Mouse (Mus musculus) erythroid progenitor cell, adult 5-6 weeks (primary cell): ENCODE data around the gene Tcaim. TPM values are rescaled to one million over a fixed set of nuclear protein-coding genes. Genes with fewer than 3 reads are reported as not detected.
"Not testable (repeated sequence)": the region's sequence is repeated elsewhere in the genome, so short reads cannot be mapped to it uniquely, and the experiment has no call there.

Source experiments
- ATAC-seq: replicated peaks from 2 replicates; pipeline ENCODE4 v1.8.0; 2016; ENCODE audit warnings: moderate number of reproducible peaks, mild to moderate bottlenecking, moderate TSS enrichment, inconsistent platforms; ENCODE audit not compliant: poor library complexity, low FRiP score, severe bottlenecking
- total RNA-seq, 2 experiments: library from RNA; stranded (forward) in 1 of 2; stranded (reverse) in 1 of 2; fragments of 150-400 nt in 1 of 2; fragments of 186-747, 209-891 nt in 1 of 2; gene quantifications; 2 replicates each; pipeline versions ENCODE4 v1.2.3 to v1.2.4; 2015 to 2017; ENCODE audit warnings: low replicate concordance in 2 of 2

Tcaim gene
- total RNA-seq, 2 experiments from 2014 or later: 1.7 TPM

DNA sequence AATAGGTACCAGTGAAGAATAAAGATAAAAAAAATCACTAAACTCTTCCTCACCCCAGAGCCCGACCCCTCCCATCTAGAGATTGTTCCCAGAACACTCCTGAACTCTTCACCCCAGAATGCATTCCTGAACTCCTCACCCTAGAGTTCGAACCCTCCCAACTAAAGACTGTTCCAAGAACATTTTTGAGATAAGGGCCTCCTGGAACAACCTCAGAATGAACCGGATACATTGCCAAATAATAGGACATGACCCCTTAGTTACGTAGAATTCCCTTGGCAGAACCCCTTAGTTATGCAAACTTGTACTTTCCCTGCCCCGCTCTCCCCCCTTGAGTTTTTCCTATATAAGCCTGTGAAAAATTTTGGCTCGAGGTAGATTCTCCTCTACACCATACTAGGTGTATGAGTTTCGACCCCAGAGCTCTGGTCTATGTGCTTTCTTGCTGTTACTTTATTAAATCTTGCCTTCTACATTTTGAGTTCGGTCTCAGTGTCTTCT, 42.5 kb downstream of the Tcaim start:
- ATAC-seq: not testable (repeated sequence)

DNA sequence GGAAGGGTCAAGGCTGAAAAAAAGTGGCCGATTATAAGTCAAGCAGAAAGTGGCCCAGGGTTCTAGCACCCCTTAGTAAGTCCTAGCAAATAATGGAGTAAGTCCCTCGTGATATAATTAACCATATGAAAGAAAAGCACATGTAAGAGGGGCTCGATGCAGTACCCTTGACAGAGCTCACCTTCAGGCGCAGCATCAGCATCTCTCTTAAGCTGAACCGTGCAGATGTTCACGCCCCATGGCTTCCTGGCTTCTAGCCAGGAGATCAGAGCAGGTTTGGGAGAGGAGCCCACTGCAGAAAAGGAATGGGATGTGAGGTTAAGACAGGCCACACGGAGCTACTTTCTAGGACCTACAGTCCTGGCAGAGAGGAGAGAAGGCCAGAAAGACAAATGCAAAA, 49.2 kb downstream of the Tcaim start:
- no peak for ATAC-seq

- not testable (repeated sequence) for ATAC-seq
These were observed 49.8 kb downstream of the Tcaim start for GRCm38 (mm10) chr9:122855141-122855540.

GRCm38 (mm10) chr9:122855617-122856016, 50.3 kb downstream of the Tcaim start:
- ATAC-seq: no peak

GRCm38 (mm10) chr9:122856716-122857115, 51.4 kb downstream of the Tcaim start:
- no peak for ATAC-seq

DNA sequence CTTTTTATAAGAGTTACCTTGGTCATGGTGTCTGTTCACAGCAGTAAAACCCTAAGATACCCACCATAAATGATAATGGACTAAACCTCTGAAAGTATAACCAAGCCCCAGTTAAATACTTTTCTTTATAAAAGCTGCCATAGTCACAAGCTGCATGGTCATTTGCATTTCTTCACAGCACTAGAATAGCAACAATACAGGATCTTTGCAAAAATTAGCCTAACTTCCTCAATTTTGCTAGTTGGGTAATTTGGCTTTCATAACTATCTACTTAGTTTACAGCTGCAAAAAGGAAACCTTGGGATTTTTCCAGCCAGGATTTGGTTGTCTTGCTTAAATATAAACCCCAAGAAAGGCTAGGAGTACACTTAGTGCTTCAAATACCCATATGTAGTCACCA, 55.4 kb downstream of the Tcaim start:
- ATAC-seq: no peak

DNA sequence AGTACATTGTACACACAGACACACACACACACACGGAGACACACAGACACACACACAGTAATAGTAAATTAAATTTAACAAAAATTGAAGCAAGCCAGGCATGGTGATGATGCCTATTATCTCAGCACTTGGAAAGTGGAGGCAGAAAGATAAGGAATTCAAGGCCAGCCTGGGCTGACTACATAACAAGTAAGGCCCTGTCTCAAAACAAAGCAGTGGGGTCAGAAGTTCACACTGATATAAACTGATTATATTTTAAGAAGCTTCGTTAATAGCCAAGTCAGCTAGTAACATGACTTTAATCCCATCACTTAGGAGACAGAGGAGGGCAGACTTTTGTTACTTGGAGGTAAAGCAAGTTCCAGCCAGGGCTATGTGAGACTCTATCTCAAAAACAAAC, 58.4 kb downstream of the Tcaim start:
- ATAC-seq: no peak

DNA sequence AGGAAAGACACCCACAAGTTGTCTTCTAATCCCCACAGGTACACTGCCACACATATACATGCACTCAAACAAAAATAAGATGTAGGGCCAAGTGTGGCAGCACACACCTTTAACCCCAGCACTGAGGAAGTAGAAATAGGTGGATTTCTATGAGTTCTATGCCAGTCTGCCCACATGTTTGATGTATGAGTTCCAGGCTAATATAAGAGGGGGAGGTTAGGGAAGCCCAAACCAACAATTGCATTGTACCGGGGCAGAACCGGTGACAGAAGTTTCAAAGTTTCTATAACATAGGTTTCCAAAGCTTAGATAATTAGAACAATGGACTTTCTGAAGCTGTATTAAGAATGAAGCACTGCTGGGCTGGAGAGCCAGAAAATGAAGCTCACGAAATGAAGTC, 59.5 kb downstream of the Tcaim start:
- no peak for ATAC-seq

DNA sequence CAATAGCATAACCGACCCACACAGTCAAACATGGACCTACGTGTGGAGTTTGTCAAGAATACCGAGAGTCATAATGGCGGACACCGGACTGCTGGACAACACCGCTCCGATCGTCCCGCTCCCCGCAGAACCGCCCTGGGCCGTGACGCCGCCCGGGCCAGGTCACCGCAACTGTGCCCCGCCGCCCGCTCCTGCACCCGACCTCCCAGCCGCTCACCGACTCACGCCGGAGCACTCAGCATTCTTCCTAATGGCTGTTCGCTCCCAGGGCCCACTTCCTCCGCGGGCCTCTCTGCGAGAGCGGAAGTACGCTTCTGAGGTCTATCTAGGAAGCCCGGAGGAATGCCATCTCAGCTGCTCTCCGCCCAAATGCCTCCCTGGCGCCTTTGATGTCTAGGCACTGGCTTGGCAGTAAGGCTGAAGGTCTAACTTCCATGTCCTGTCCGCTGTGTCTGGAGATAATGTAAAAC, 60.4 kb downstream of the Tcaim start, which contains the start of gene Zfp445:
TSS of gene Zfp445 (minus strand) at position 310 of the 470 bp plus-strand sequence.
- ATAC-seq: peak; percentile 97

GRCm38 (mm10) chr9:122866192-122866591, 60.9 kb downstream of the Tcaim start:
- peak; percentile 22 for ATAC-seq

DNA sequence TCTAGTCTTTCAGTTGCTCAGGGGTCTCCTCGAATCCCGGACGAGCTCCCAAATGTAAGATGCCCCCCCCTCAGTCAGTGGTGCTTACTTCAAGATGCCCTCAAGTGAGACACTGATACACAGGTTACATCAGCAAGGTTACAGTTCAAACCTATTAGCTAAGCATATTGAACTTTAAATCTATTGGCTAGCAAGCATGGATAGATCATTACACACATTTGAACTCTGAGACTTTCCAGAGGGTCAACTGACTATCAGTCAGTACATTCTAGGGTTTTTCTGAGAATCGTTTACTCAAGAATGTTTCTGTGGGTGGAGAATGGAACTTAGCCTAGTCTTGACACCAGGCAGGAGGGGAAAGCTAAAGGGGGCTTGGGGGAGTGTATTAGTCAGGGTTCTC, 67.3 kb downstream of the Tcaim start:
- ATAC-seq: no peak

DNA sequence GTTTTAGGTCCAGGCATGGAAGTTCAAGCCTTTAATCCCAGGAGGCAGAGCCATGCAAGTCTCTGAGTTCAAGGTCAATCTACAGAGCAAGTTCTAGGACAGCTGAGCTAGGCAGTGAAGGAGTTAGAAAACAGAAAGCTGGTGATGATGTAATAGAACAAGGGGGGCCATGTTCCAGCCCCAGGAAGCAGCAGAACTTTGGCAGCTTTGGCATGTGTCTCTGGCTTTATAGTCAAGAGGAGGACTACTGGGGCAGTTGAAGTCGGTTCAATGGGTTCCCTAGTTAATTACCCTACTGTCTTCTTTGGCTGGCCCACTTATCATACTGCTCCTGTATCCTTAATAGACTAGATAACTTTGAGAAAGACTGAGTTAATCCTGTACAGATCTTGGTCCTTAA, 69.3 kb downstream of the Tcaim start:
- no peak for ATAC-seq

DNA sequence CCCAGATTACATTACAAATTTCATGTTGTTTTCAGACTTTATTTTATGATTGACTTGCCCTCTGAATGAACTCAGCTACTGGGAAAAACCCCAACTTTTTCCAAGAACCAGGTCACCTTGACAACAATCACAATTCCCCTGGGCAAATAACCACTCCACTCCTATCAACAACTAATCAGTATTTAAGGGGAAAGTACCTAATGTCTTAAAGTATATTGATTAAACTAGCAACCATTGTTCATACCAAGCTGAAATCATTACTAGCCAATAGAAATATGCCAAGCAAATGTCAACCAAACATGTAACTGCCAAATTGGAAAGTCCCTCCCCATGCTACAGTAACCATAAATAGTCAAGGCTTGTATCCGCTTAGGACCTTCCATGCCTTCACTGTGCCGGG, 69.8 kb downstream of the Tcaim start:
- no peak for ATAC-seq

- ATAC-seq: no peak
These were observed 80.0 kb downstream of the Tcaim start, which contains the start of gene Zkscan7 for GRCm38 (mm10) chr9:122885385-122885784. Gene Zkscan7, plus strand, starts transcription at chr9:122885685.

Other genes with a start within 250 kb of the Tcaim start
- not detected in 2 replicates for gene Topaz1, start 58.2 kb upstream of the Tcaim start, total RNA-seq (2015; ENCODE audit: low replicate concordance)
- 0.13 TPM in 1 of 2 replicates, not detected in the other for gene Topaz1, start 58.2 kb upstream of the Tcaim start, total RNA-seq (2017; ENCODE audit: low replicate concordance)
- gene Gm35549, start 38.5 kb downstream of the Tcaim start, total RNA-seq (2015; ENCODE audit: low replicate concordance): not detected in 2 replicates
- gene Gm35549, start 38.5 kb downstream of the Tcaim start, total RNA-seq (2017; ENCODE audit: low replicate concordance): not detected in 2 replicates
- 13.7 and 36.5 TPM in 2 replicates for gene Zfp445, start 60.5 kb downstream of the Tcaim start, total RNA-seq (2015; ENCODE audit: low replicate concordance)
- 24.8 and 40.7 TPM in 2 replicates for gene Zfp445, start 60.5 kb downstream of the Tcaim start, total RNA-seq (2017; ENCODE audit: low replicate concordance)
- 0.72 TPM in 1 of 2 replicates, not detected in the other for gene Zkscan7, start 80.1 kb downstream of the Tcaim start, total RNA-seq (2015; ENCODE audit: low replicate concordance)
- gene Zkscan7, start 80.1 kb downstream of the Tcaim start, total RNA-seq (2017; ENCODE audit: low replicate concordance): 0.23 and 0.39 TPM in 2 replicates
- gene Zfp105, start 117.5 kb downstream of the Tcaim start, total RNA-seq (2015; ENCODE audit: low replicate concordance): not detected in 2 replicates
- 3.1 TPM in 1 of 2 replicates, not detected in the other for gene Zfp105, start 117.5 kb downstream of the Tcaim start, total RNA-seq (2017; ENCODE audit: low replicate concordance)
- gene 1110059G10Rik, start 145.5 kb downstream of the Tcaim start, total RNA-seq (2015; ENCODE audit: low replicate concordance): 18.4 and 28.5 TPM in 2 replicates
- gene 1110059G10Rik, start 145.5 kb downstream of the Tcaim start, total RNA-seq (2017; ENCODE audit: low replicate concordance): 11.2 and 22.4 TPM in 2 replicates
- 408 and 434 TPM in 2 replicates for gene Kif15, start 145.5 kb downstream of the Tcaim start, total RNA-seq (2015; ENCODE audit: low replicate concordance)
- gene Kif15, start 145.5 kb downstream of the Tcaim start, total RNA-seq (2017; ENCODE audit: low replicate concordance): 484 and 1,059 TPM in 2 replicates
- gene Tmem42, start 215.8 kb downstream of the Tcaim start, total RNA-seq (2015; ENCODE audit: low replicate concordance): 5.4 TPM in 1 of 2 replicates, not detected in the other
- gene Tmem42, start 215.8 kb downstream of the Tcaim start, total RNA-seq (2017; ENCODE audit: low replicate concordance): not detected in 2 replicates
- not detected in 2 replicates for gene Tgm4, start 229.2 kb downstream of the Tcaim start, total RNA-seq (2015; ENCODE audit: low replicate concordance)
- gene Tgm4, start 229.2 kb downstream of the Tcaim start, total RNA-seq (2017; ENCODE audit: low replicate concordance): not detected in 2 replicates